Comparison of ENCODE assay signal across 10 mouse cellular contexts in genomic region chr15:93832431-93832936, GRCm38 (mm10).
DNase-seq lines count a peak whose midpoint lies in the region; ATAC-seq lines count a peak whose summit lies in the region.
"Had no signal": no experiment of that assay in that cellular context is flagged by ENCODE, and none has a peak within 500 bp of the region (broad histone marks: within the 10 kb centered on the region; RNA-seq: fewer than 3 reads in every experiment).

No protein-coding gene starts in this region.

- no peaks in the 10 kb centered on the region for H3K36me3 ChIP-seq in intestine, embryonic 15.5 days
- no peaks in the 10 kb centered on the region for H3K36me3 ChIP-seq in intestine, embryonic 16.5 days (ENCODE audit: control insufficient read depth, insufficient read depth, low read length)
- no peaks in the 10 kb centered on the region for H3K36me3 ChIP-seq in midbrain, embryonic 11.5 days (ENCODE audit: control insufficient read depth, insufficient read depth, low read length)
- H3K36me3 ChIP-seq: G1E had no signal

- no peaks in the 10 kb centered on the region for H3K27me3 ChIP-seq in intestine, embryonic 15.5 days (replicated peaks)
- no peaks in the 10 kb centered on the region for H3K27me3 ChIP-seq in intestine, embryonic 16.5 days (replicated peaks; ENCODE audit: control insufficient read depth, insufficient read depth, low read length)
- H3K27me3 ChIP-seq in midbrain, embryonic 11.5 days (ENCODE audit: control insufficient read depth, insufficient read depth, low read length): no peaks in the 10 kb centered on the region

- ATAC-seq in intestine, embryonic 15.5 days: no peak
- ATAC-seq in intestine, embryonic 16.5 days: no peak
- no peak for ATAC-seq in midbrain, embryonic 11.5 days (ENCODE audit: low FRiP score)
- ATAC-seq in erythroblast, adult 5-6 weeks (replicated peaks; ENCODE audit: low FRiP score, poor library complexity, severe bottlenecking): no peak

- no peak overlapping the region for H3K27ac ChIP-seq in intestine, embryonic 15.5 days
- no peak overlapping the region for H3K27ac ChIP-seq in intestine, embryonic 16.5 days (ENCODE audit: low read length)
- H3K27ac ChIP-seq in midbrain, embryonic 11.5 days (ENCODE audit: low read depth, low read length): no peak overlapping the region

- H3K9me3 ChIP-seq in intestine, embryonic 15.5 days: no peaks in the 10 kb centered on the region
- no peaks in the 10 kb centered on the region for H3K9me3 ChIP-seq in intestine, embryonic 16.5 days (ENCODE audit: control insufficient read depth, low read length)
- no peaks in the 10 kb centered on the region for H3K9me3 ChIP-seq in midbrain, embryonic 11.5 days (ENCODE audit: control insufficient read depth, low read length)

- no peak overlapping the region for H3K4me3 ChIP-seq in intestine, embryonic 15.5 days (replicated peaks)
- no peak overlapping the region for H3K4me3 ChIP-seq in intestine, embryonic 16.5 days (ENCODE audit: low read length)
- H3K4me3 ChIP-seq in midbrain, embryonic 11.5 days (ENCODE audit: low read depth, low read length): no peak overlapping the region
- H3K4me3 ChIP-seq: myocyte had no signal

- peak; percentile 18 to 23 for DNase-seq in cerebellum, postnatal 14 days
- peak; percentile 30 for DNase-seq in heart, adult 8-10 months (ENCODE audit: low spot score)
- DNase-seq in left cerebral cortex, adult 9 months (ENCODE audit: low spot score in 2 of 2): peak; percentile 31 to 67
- DNase-seq in right cerebral cortex, adult 18-20 months: peak; percentile 64
- DNase-seq in midbrain, embryonic 11.5 days (ENCODE audit: low spot score, missing footprints): no peak

- peaks cover 4% of the 10 kb centered on the region; the same call in 1 of the 2 replicates for H3K4me1 ChIP-seq in intestine, embryonic 15.5 days (replicated peaks)
- peaks cover 2% of the 10 kb centered on the region; the same call in 1 of the 2 replicates for H3K4me1 ChIP-seq in intestine, embryonic 16.5 days (ENCODE audit: control insufficient read depth, insufficient read depth, low read length)
- H3K4me1 ChIP-seq in midbrain, embryonic 11.5 days (ENCODE audit: control insufficient read depth, insufficient read depth, low read length): no peaks in the 10 kb centered on the region

- no peak overlapping the region for H3K9ac ChIP-seq in intestine, embryonic 15.5 days
- no peak overlapping the region for H3K9ac ChIP-seq in intestine, embryonic 16.5 days (ENCODE audit: low read depth, low read length)
- H3K9ac ChIP-seq in midbrain, embryonic 11.5 days (ENCODE audit: low read length): no peak overlapping the region

- 54% methylated on average over 14 of the region's 14 CpGs for WGBS in intestine, embryonic 15.5 days
- 56% methylated on average over 14 of the region's 14 CpGs for WGBS in intestine, embryonic 16.5 days
- 88% methylated on average over 14 of the region's 14 CpGs for WGBS in midbrain, embryonic 11.5 days

- H3K4me2 ChIP-seq in intestine, embryonic 15.5 days (replicated peaks): 0 out of 2 replicates have a peak overlapping the region, but pooled peaks have one; percentile 14
- H3K4me2 ChIP-seq in intestine, embryonic 16.5 days (ENCODE audit: low read depth, low read length): no peak overlapping the region
- no peak overlapping the region for H3K4me2 ChIP-seq in midbrain, embryonic 11.5 days
